Mouse (Mus musculus) ovary, postnatal 14 days (tissue): ENCODE measurements at regions not wholly inside any gene's neighbourhood (a gene's known extent, or its start where the extent isn't known, plus 50 kb on each side); places are given as distances from the start of the nearest gene placed in this dataset.

Experiments used
- DNase-seq: peaks from one replicate; pipeline ENCODE4 v3.0.0; 2022; ENCODE audit warnings: low spot score

DNA sequence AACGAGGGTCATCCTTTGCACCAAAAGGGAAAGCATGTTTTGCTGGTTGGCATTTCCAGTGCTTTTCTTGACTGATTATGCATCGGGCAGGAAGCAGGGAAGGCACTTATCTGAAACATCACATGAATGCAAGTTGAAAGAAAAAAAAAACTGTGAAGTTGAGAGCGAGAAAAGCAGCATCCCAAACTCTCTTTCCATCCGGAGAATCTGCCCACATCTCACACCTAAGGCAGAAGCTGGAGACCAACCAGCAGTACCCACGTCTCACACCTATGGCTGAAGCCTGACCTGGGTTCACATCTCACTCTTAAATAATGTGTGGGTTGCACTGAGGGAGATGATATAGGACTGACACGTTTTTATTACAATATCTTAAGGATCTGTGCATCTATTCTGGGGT lies 143.3 kb downstream of the Ackr3 start:
- no peak for DNase-seq

DNA sequence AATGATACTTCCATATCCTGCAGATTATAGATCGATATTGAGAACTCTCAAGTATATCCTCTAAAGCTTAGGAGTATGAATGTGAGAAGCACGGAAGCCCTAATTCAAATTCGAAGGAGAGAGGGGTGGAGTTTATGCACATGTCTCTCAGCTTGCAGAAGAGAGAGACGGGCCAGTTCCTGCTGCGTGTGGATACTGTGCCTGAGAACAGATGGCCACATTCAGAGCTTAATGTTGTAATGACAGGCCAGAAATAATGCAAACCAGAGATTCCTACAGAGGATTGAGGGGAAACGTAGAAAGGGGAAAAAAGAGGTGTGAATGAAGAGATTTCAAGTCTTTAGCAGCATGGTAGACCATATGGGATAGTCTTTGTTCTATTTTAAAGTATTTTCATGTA lies 145.8 kb downstream of the Ackr3 start:
- DNase-seq, result no peak

DNA sequence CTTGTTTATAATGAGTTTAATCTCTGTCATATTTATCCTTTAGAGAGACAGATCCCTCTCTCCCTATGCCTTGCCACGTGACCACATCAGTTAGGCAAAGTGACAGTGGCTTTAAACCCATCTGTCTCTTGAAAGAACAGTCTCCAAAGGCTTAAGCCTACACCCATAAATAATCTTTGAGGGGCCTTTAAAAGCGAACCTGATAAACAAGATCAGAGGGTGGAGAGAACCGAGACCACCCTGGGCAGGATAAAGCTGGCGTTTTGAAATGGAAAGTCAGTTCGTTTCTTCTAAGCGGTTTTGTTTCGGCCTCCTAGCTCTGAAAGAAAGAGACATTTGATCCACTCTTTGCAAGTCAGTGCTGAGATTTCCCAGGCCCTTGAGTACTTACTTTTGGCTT lies 149.5 kb downstream of the Ackr3 start:
- DNase-seq, result no peak

DNA sequence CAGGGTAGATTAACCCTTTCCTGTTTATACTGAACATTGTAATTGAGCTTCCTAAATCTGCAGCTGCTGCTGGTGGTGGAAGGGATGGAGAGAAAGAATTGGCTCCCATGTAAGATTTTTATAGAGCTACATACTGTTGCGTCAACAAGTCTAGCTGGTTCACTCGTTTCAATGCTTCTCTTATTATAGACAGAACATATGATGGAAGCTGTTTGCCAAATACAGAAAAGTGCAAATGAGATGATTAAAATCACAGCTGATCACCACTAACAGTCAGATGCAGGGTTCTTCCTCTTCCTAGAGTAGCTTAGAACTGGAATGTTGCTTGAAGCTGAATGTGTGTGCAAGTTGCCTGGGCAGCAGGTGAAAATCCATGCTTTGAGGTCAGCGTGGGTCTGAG lies 152.8 kb downstream of the Ackr3 start:
- no peak for DNase-seq

DNA sequence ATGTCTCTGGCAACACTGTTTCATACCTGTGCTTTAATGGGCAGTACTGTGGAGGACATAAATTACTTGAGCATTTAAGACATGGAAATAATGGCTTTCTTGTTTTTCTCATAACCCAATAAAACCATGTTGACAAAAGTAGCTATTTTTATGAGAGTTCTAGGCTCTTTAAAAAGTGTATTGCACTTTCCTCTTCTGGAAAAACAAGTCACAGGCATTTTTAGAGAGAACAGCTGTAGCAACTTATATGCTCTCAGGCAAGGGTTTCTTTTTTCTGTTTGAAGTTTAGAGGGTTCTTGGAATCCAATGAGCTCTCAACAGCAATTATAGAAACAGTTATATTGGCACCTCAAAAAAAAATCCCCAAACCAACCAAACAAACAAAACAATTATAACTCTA lies 153.6 kb downstream of the Ackr3 start:
- no peak for DNase-seq

DNA sequence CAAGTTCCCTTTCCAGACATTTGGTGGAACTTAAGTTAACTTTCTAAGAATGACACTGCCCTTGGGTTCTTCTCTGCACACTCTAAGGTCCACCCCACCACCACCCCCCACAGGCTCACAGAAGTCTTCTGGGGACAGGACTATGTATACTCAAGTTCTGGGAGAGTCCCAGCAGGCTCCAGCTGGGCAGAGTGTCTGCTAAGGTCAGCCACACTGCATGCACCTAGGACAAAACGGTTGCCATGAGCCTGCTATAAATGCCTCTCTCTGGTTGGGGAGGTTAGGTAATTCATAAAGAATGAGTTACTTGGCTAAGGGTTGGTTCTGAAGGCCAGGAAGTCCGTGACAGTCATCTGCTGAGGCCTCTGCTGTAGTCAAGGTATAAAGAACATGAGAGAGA lies 155.2 kb downstream of the Ackr3 start:
- DNase-seq, result no peak

DNA sequence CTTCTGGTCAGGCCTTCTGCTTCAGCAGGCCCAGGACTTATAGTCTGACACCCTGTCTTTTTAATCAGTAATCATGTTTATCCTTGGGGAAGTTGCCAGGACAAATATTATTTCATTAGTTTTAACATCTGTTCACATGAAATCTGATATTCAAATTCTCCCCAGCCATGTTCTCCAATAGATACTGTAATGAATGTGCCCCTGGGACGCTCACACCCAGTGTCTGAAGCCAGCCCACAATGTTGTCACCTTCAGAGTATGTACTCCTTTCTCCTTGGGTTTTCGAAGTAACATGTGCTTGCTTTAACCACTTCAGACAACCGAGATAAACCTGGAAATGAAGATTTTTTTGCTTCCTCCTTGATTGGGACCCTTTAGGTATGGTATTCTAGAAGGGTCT lies 156.3 kb downstream of the Ackr3 start:
- DNase-seq, result no peak

DNA sequence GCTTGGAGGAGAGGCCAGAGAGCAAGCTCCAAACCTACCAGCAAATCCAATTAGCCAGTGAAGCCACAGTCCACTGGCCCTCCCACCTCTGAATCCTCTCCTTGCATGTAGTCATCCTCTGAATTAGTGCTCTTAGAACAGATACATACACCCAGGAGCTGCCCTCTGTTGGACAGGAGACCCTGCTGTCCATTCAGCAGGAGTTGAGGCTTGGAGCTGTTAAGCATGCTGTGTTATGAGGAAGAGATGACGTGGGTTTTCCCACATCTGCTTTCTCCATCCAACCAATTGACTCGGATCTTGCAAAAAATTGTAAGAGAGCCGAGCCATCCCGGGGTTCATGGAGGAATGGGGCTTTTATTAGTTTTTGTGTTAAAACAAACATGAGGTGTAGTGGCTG lies 160.7 kb downstream of the Ackr3 start:
- no peak for DNase-seq

DNA sequence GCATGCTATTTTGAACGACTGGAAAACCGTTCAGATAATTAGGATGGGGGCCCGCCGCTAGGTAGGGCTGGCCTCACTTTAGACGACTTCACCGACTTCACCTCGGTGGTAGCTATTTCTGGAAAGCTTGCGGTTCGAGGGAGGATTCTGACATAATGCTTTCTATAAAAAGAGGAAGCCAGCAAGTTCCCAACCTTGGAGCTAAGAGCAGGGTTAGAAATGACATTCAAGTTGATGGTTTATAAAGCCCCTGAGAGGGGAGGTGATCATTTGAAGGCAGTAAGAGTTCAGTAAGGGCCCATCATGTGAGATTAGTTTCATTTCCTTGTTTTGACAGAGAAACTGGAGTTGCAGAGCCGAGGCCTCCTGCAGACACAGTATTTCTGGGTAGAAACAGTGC lies 164.8 kb downstream of the Ackr3 start:
- no peak for DNase-seq

DNA sequence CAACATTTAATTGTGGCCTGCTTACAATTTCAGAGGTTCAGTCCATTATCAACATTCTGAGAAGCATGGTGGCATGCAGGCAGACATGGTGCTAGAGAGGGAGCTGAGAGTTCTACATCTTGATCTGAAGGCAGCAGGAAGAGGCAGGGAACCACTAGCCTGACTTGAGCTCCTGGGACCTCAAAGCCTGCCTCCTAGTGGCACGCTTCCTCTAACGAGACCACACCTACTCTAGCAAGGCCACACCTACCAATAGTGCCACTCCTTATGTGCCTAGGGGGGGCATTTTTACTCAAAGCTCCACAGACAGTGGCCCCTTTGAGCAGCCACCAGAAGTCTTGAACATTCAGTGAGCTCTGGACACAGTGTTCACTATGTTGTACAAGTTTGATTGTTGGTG lies 165.5 kb downstream of the Ackr3 start:
- no peak for DNase-seq

DNA sequence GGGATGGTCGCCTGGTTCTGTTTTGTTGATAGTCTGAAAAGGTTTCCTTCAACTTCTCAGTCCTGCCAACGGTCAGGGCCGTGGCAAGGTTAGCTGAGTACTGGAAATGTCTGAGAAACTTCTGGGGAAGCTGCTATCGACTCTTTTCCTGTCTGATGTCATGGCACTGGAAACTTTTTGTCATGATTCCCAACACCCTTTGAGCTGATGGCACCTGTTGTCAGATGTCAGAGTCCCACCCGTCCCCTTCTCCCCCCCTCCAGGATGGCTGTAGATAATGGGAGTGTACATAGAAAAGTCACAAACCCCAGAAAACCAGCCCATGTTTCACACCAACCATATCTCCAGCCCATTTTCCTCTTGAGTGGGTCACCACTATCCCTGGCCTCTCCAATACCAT lies 167.0 kb downstream of the Ackr3 start:
- DNase-seq, result no peak

DNA sequence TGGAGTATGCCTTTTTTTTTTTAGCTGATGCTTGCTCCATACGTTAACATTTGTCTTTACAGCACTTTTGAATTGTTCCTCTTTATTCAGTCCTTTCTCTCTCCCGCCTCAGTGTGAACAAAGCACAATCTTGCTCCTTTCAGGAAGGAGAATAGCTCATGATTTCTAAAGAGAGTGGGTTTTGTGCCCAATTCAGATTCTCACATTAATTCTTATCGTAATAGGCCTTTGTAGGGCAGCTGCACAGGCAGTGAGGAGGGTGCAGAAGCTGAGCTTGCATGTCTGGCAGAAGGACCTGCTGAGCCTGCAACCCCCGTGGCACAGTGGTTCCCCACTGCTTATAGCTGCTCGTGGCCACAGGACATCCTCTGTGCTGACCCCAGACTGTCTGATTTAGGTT lies 169.2 kb downstream of the Ackr3 start:
- DNase-seq, result no peak

DNA sequence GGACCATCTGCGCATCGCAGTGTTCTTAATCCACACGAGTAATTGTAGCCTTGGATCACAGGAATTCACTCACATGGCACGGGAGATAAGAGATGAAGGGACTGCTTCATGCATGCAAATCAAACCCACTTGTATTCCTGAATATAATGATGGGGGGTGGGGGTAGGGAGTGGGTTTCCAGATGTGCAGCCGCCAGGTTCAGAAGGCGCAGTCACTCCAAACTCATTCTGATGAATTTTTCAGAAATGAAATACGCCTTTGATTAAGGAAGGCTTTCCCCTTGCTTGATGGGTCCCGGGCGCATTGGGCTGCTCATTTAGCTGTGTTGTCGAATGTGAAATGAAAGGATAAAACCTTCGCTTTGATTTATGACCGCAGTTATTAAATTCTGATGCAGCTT lies 170.7 kb downstream of the Ackr3 start:
- DNase-seq, result no peak

DNA sequence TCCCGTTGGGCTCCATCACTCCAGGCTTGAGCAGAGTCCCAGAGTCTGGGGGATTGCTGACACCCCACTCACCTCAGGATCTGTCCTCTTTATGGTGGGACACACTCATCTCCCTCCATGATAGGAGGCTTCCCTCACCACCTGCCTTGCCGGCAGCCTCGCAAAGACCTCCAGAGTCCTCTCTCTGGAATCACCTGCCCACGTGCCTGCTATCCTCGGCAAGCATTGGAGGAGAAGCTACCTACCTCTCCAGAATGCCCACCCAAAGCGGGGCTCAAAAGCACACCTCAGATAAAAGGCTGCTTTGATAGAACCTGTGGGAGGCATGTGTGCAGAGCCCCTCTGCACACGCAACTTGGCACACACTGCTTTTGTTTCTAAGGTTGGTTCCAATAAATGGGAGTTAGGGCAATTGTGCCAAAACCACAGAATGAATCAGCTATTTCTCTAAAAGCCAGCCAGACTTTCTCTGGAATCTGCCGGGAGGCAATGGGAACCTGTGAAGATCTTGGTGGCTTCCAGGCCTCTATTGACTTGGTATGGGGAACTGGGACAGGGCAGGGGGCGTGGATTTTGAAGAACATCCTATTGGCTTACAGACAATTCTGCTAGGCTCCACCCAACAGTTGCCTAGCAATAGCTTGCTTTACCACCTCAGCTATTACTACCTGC lies 176.4 kb downstream of the Ackr3 start:
- no peak for DNase-seq

DNA sequence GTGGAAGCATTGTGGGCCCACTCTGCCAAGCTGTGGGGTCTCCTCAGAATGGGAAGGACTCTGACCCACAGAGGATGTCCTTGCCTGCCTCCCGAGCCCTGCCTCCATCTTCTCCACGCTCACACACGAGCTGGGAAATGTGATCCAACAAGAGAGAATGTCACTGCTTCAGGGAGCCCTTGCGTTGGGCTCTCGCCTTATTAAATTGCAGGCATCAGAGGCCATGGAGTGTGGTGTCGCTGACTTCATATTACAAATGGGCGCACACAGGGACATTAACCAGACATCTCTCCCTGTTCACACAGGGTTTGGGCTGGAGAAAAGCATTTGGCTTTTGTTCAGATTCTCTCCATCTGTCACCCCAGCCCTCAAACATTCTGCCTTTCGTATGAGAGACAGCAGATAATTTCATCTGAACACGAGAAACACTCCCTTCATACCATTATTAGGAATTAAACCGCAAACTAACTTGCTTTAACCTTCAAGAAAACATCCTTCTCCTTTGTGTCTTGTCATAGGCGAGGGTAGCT lies 179.2 kb downstream of the Ackr3 start:
- no peak for DNase-seq

DNA sequence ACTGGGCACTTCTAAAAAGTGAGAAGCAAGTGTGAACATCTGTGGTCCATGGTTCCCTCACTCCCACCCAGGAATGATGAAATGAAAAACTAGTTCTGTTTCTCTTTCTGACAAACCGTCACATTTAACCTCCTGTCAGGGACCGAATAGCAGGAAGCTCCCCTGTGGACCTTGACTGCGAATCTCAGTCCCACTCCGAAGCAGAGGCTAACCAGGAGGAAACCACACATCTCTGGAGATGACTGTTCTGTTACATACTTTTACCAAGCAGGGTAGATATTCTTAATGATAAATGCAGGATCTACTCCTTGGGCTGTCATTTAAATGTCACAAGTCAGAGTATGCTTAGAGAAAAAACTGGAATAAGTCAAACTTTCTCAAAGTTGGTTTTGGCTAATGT lies 181.2 kb downstream of the Ackr3 start:
- no peak for DNase-seq

DNA sequence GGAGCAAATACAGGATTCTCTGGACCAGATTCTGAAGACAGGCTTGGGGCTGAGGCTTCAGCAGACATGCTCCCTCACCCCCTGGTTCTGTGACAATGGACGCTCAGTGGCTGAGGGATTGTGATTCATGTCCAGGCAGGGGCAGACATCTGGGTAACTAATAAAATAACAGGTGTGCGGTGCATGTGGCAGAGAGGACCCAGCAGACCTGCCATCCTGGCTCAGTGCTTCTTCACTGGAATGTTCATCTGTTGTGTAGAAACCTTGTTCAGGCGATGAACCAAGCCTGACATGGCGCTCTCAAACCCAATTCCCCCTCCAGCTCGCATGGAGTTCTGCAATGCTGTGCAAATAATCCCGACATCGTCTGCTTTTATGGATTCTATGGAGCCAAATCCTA lies 183.0 kb downstream of the Ackr3 start:
- no peak for DNase-seq

DNA sequence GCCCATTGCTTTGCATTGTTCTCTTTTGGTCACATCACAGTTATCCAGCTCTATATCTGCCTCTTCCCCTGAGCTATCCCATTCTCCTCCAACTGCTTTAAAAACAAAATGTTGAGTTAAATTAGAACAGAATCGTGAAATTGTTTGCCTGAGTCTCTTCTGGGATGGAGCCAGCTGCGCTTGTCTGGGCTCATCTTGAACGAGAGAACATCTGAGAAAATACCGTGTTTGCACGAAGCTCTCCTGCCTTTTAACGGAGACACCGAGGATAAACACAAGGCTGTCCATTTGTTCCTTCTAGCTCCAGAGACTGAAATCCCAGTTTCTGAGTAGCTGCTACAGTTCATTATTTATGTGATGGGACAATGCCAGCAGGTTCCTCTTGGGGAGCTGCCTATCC lies 186.6 kb downstream of the Ackr3 start:
- no peak for DNase-seq

DNA sequence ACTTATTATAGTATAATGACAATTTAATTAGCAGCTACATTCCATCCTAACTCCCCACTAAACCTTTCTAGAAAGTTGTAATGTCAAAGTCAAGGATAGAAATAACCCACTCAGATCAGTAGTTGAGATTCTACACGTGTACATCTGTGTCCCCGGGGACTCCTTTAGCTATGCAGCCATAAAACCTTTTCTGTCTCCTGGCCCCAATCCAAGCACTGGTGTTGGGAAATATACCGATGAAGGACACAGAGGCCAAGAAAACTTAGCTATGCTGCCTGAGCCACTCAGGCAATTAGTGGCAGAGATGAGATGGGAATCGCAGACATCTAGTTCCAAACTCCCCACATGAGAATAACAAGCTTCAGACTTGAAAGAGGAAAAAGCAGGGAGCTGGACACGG lies 190.1 kb downstream of the Ackr3 start:
- DNase-seq, result no peak

DNA sequence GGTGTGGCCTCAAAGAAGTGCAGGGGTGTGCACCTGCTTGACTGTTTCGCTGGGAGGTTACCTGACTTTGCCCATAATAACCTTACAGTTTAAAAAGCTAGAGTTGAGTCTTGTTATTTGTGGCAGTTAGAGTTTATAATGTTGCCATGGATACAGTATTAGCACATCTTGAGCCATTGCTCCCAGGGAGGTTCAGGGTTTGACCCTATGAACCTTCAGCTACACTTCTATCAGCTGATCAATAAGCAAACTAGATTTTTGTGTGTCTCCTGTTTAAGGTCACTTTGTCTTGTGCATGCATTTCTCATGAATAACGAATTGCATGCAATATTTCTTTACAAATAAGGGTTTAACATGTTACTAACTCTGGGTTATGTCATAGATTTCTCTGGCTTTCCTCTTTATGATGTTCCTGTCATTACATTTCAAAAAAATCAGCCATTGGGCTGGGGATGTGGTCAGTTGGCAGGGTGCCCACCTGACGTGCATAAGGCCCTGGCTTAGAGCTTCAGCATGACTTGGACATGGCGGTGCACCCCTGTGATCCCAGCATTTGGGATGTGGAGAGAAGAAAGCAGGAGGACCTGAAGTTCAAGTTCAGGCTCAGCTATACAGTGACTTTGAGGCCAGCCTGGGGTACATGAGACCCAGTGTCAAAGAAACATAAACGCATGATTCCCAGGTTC lies 191.7 kb downstream of the Ackr3 start:
- no peak for DNase-seq

DNA sequence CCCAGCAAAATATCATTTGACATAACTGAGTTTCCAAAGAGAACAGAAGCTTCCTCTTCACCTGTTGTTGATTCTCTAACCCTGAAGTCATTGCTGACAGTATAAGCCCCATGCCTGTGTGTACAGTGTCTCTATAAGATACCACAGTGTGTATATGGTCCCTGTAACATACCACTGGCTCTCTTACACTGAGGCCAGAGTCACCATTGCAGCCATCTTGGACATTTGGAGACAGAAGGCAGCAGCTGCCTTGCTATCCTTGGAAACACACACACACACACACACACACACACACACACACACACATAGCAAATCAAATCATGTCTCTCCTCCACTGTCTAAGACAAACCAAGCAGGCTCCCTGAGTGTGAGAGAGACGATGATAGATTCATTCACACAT lies 192.9 kb downstream of the Ackr3 start:
- no peak for DNase-seq

DNA sequence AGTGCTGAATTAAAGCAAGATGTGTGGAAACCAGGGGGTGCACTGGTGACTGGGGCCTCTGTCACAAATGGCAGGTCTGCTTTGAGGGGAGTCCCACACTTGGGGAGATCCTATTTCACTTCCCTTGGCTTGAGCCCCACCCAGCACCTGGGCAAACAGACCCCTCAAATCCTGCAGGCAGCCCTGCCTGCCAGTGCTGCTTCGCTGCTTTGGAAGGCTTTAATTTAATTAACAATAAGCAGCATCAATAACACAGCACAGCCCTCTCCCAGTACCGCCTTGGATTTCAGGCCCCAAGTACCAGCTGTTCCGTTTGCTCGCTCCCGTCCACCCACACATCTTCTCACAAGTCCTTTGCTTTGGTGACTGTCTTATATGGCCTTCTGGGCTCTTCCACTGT lies 193.6 kb downstream of the Ackr3 start:
- DNase-seq, result no peak

DNA sequence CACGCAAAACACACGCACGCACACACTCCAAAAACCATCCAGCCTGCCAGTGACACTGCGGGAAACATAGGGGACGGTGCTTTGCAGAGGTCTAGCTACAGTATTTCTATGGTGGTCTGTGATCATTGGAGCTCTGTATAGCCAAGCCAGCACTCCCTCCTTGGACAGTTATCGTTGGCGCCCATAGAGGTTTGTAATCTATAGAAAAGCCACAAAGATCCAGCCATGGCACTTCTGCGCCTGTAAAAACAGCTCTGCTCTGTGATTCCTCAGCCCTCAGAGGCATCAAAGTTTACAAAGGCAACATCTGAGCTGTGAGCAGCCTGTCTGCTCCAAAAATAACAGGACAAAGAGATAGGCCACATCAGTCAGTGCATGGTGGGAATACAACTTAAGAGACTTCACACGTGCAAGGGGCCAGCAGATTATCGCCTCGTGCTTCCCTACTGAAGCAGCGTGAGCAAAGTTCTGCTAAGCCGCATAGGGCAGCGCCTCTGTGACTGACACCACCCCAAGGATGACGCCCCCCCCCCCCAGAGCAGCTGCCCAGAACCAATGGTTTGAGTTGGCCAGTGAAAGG lies 194.7 kb downstream of the Ackr3 start:
- no peak for DNase-seq

DNA sequence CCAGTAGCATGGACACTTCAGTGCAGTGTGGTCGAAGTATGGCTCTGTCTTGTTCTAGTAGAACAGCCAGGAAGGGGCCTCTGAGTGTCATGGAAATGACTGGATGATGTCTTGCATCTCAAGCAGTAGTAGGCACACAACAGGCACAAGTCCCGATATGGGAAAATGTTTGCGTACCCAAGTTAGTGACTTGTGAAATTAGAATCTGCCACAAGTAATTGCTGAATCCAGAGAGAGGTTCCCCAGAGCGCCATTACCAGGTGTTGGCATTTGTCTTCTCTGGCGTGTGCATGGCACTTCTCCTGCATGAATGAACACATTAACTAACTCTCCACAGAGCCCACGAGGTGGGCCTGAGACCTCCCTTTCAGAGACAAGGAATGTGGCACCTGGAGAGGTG lies 199.3 kb downstream of the Ackr3 start:
- DNase-seq, result no peak
